Comparison of ENCODE assay signal across 8 mouse cellular contexts in the genomic region with DNA sequence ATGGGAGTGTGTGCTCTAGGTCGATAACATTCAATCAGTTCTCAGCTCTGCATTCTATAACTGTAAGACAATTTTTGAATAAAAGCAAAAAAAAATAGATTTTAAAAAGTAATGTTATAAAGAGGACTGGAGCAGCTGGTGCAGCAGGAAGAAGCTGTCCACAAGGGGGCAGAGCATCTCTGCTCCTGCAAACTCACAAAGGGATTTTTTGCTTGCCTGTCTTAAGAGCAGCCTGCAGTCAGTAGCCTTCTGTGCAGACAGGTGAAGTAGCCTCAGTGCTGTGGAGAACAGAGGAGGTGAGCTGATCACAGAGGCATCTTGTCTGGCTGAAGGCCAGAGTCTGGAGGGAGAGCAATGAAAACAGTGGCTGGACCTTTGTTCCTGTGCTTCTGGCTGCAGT.
A peak's percentile ranks its signal among the peaks of the same experiment; 100 is the strongest.
DNase-seq lines count a peak whose midpoint lies in the region; ATAC-seq and TF ChIP-seq lines count a peak whose summit lies in the region.
"Not testable (repeated sequence)": the region's sequence is repeated elsewhere in the genome, so short reads cannot be mapped to it uniquely, and the experiment has no call there.

No protein-coding gene starts in this region.

- intact Hi-C loops in heart, postnatal 36 days (cut with DNase I) = loop anchor here (1.0 kb wide), 1 partner anchor 28 kb away; no protein-coding TSS in a partner anchor

- not testable (repeated sequence) for TF ChIP-seq POLR2A in spleen, adult 2 months (IDR thresholded peaks at IDR 0.05; ENCODE audit: low read depth, low read length)

- not testable (repeated sequence) for H3K27me3 ChIP-seq in limb, embryonic 11.5 days (ENCODE audit: control insufficient read depth, insufficient read depth, low read length); midbrain, postnatal 0 days (ENCODE audit: insufficient read depth, low read length); spleen, adult 2 months (ENCODE audit: control insufficient read depth, insufficient read depth, low read length)

- not testable (repeated sequence) for H3K4me3 ChIP-seq in limb, embryonic 11.5 days (ENCODE audit: low read depth, low read length); midbrain, postnatal 0 days (ENCODE audit: low read depth, low read length); spleen, adult 2 months (ENCODE audit: extremely low read depth, insufficient read depth, insufficient read length)

- not testable (repeated sequence) for H3K4me2 ChIP-seq in limb, embryonic 11.5 days (ENCODE audit: low read depth, severe bottlenecking); midbrain, postnatal 0 days (ENCODE audit: low read depth, low read length, poor library complexity, severe bottlenecking)

- TF ChIP-seq CTCF in midbrain, postnatal 0 days (IDR thresholded peaks at IDR 0.05) = peak; percentile 80
- peak; percentile 12; the same call in 1 of the 2 replicates for TF ChIP-seq CTCF in spleen, adult 2 months (IDR thresholded peaks at IDR 0.05; ENCODE audit: extremely low read depth, insufficient read depth, insufficient read length, insufficient replicate concordance)

- not testable (repeated sequence) for H3K9ac ChIP-seq in limb, embryonic 11.5 days (ENCODE audit: low read length); midbrain, postnatal 0 days (replicated peaks; ENCODE audit: low read length, poor library complexity, severe bottlenecking)

- peak; percentile 35 for DNase-seq in B cell, adult 2 months
- peak; percentile 41 for DNase-seq in adrenal gland, postnatal 25 days
- DNase-seq in heart, postnatal 36 days = peak; percentile 8 to 29
- peak; percentile 54 to 72 for DNase-seq in kidney, postnatal 25 days
- peak; percentile 49 for DNase-seq in limb, embryonic 11.5 days (ENCODE audit: low spot score)
- peak; percentile 71 for DNase-seq in midbrain, postnatal 0 days (ENCODE audit: low spot score)
- DNase-seq in spleen, adult 2 months (ENCODE audit: low read depth in 1 of 2, low spot score in 2 of 2) = peak in 1 of 2 experiments; percentile 17

- not testable (repeated sequence) for H3K36me3 ChIP-seq in limb, embryonic 11.5 days (ENCODE audit: control insufficient read depth, insufficient read depth, low read length); midbrain, postnatal 0 days (ENCODE audit: insufficient read depth, low read length); spleen, adult 2 months (ENCODE audit: control insufficient read depth, insufficient read depth, low read length)

- H3K27ac ChIP-seq in limb, embryonic 11.5 days (replicated peaks; ENCODE audit: low read depth, low read length); midbrain, postnatal 0 days (ENCODE audit: low read depth, low read length); spleen, adult 2 months (ENCODE audit: insufficient read depth, low read length): not testable (repeated sequence)

- H3K9me3 ChIP-seq in limb, embryonic 11.5 days (ENCODE audit: control insufficient read depth, low read length); midbrain, postnatal 0 days (ENCODE audit: low read length): not testable (repeated sequence)

- H3K4me1 ChIP-seq in limb, embryonic 11.5 days (ENCODE audit: control insufficient read depth, insufficient read depth, low read length); midbrain, postnatal 0 days (ENCODE audit: insufficient read depth, low read length); spleen, adult 2 months (ENCODE audit: control insufficient read depth, insufficient read depth, insufficient read length): not testable (repeated sequence)

- 70% methylated on average over 1 of the region's 1 CpGs for WGBS in limb, embryonic 11.5 days
- 66% methylated on average over 1 of the region's 1 CpGs for WGBS in midbrain, postnatal 0 days
- 56% methylated on average over 1 of the region's 1 CpGs for WGBS in spleen, adult 2 months

- ATAC-seq in erythroid progenitor cell, adult 5-6 weeks (replicated peaks; ENCODE audit: low FRiP score, poor library complexity, severe bottlenecking) = peak; percentile 73
- ATAC-seq in limb, embryonic 11.5 days (ENCODE audit: insufficient number of reproducible peaks, low FRiP score, low TSS enrichment, low read depth) = not testable (repeated sequence)
- 0 out of 2 replicates have a peak, but pooled peaks have one; percentile 58 for ATAC-seq in midbrain, postnatal 0 days (ENCODE audit: low FRiP score)
